Mouse (Mus musculus) olfactory bulb, adult 2 months (tissue): Measurements from ENCODE around the gene Stxbp5l.

ENCODE experiments used
- CTCF ChIP-seq: fragments of 200-500 bp; IDR thresholded peaks from 2 replicates; pipeline ENCODE4 v1.5.1; 2012; ENCODE audit warnings: low read depth, mild to moderate bottlenecking, low read length, moderate library complexity; ENCODE audit not compliant: insufficient read depth
- POLR2A ChIP-seq: fragments of 200-500 bp; IDR thresholded peaks from 2 replicates; pipeline ENCODE4 v1.6.1; 2012; ENCODE audit warnings: mild to moderate bottlenecking, low read depth, low read length, moderate library complexity; ENCODE audit not compliant: insufficient read depth

DNA sequence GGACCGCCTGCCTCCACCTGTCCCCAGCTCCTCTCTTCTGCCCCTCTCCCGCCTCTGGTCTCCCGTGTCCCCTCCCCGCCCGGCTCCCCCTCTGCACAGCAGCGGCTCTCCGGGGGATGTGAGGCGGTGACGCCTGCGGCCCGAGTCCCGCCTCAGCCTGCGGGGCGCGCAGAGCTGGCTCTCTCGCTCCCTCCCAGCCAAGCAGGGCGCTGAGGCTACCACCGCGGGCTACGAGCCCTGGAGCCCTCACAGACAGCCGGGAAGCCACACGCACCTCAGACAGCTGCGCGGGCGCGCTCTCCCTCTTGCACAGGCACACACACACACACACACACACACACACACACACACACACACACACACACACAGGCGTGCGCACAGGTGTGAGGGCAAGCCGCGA, 393 bp downstream of the Stxbp5l start:
- TF ChIP-seq CTCF (no peak), POLR2A (no peak)
